Mouse (Mus musculus): Measurements from ENCODE around the gene Reln. TPM values are rescaled to one million over a fixed set of nuclear protein-coding genes. Genes with fewer than 3 reads are reported as not detected.
A peak's percentile ranks its signal among the peaks of the same experiment; 100 is the strongest.

Gene Reln
- total RNA-seq, 4 experiments from 2014 or later: 3.2 to 4.2 (median 4.1) TPM

GRCm38 (mm10) chr5:22007304-22008059 is 337.0 kb downstream of the Reln start:
- DNase-seq (ENCODE audit: low spot score): no peak

- DNase-seq (ENCODE audit: low spot score): no peak
Measured at GRCm38 (mm10) chr5:22003858-22004257, 340.6 kb downstream of the Reln start.

GRCm38 (mm10) chr5:21987711-21988110 is 356.8 kb downstream of the Reln start:
- DNase-seq (ENCODE audit: low spot score): no peak

- peak; percentile 8 for DNase-seq (ENCODE audit: low spot score)
Measured at GRCm38 (mm10) chr5:21986311-21986710, 358.2 kb downstream of the Reln start.

GRCm38 (mm10) chr5:21983021-21983667 is 361.4 kb downstream of the Reln start:
- no peak for DNase-seq (ENCODE audit: low spot score)

- no peak for DNase-seq (ENCODE audit: low spot score)
Measured at GRCm38 (mm10) chr5:21981216-21981615, 363.3 kb downstream of the Reln start.

- no peak for DNase-seq (ENCODE audit: low spot score)
Measured at GRCm38 (mm10) chr5:21980544-21980943, 364.0 kb downstream of the Reln start.

GRCm38 (mm10) chr5:21973266-21974010 is 371.1 kb downstream of the Reln start:
- DNase-seq (ENCODE audit: low spot score): no peak

GRCm38 (mm10) chr5:21961796-21962195 is 382.7 kb downstream of the Reln start:
- no peak for DNase-seq (ENCODE audit: low spot score)

GRCm38 (mm10) chr5:21960151-21960550 is 384.4 kb downstream of the Reln start:
- no peak for DNase-seq (ENCODE audit: low spot score)

- DNase-seq (ENCODE audit: low spot score): no peak
Measured at GRCm38 (mm10) chr5:21957586-21957985, 386.9 kb downstream of the Reln start.

- DNase-seq (ENCODE audit: low spot score): no peak
Measured at GRCm38 (mm10) chr5:21957061-21957460, 387.4 kb downstream of the Reln start.

- no peak for DNase-seq (ENCODE audit: low spot score)
Measured at GRCm38 (mm10) chr5:21949507-21949897, 395.0 kb downstream of the Reln start.

GRCm38 (mm10) chr5:21948736-21949506 is 395.6 kb downstream of the Reln start:
- DNase-seq (ENCODE audit: low spot score): no peak

- DNase-seq (ENCODE audit: low spot score): no peak
Measured at GRCm38 (mm10) chr5:21947610-21948381, 396.7 kb downstream of the Reln start.

GRCm38 (mm10) chr5:21944579-21944978 is 399.9 kb downstream of the Reln start:
- DNase-seq (ENCODE audit: low spot score): no peak

GRCm38 (mm10) chr5:21939405-21939804 is 405.1 kb downstream of the Reln start:
- DNase-seq (ENCODE audit: low spot score): no peak

- no peak for DNase-seq (ENCODE audit: low spot score)
Measured at GRCm38 (mm10) chr5:21938138-21938537, 406.4 kb downstream of the Reln start.

- no peak for DNase-seq (ENCODE audit: low spot score)
Measured at GRCm38 (mm10) chr5:21936627-21937026, 407.9 kb downstream of the Reln start.

GRCm38 (mm10) chr5:21936096-21936495 is 408.4 kb downstream of the Reln start:
- no peak for DNase-seq (ENCODE audit: low spot score)

GRCm38 (mm10) chr5:21934811-21935396 is 409.6 kb downstream of the Reln start:
- no peak for DNase-seq (ENCODE audit: low spot score)
